In the genomic region with DNA sequence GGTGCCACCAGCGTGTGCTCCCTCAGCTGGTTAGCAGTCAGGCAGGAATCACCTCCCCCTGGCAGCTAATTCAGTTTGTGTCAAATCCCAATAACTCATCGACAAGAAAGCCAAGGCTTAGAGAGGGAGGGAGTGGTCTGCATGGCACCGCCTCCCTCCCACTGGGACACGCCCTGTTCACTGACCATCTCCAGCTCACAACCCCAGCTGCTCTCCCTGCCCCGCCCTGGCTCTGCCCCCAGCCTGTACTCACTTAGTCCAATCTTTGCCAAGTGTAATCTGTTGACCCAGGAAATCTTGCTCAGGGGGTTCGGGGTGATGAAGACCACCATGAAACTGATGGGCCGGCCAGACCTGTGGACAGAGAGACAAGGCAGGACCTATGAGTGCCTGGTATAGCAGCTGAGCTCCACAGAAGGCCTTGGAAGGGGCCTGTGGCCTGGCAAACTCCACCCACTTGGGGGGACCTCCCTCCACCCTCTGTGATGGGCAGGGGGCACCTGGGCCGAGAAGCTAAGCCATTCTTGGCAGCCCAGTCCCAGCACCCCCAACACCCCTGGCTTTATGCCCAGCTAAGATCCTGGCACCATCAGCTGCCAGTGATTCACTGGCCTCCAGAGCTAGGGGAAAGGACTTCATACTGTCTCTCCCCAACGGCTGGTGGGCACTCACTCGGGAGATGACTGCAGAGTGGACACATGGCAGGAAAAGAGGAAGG, we compare ENCODE assay signal across 10 mouse cellular contexts.
DNase-seq lines count a peak whose midpoint lies in the region; ATAC-seq lines count a peak whose summit lies in the region.
"Had no signal": no experiment of that assay in that cellular context is flagged by ENCODE, and none has a peak within 500 bp of the region (broad histone marks: within the 10 kb centered on the region; RNA-seq: fewer than 3 reads in every experiment).

No protein-coding gene starts in this region.

- DNase-seq in cerebellum, adult 11-12 months, result peak; percentile 43
- DNase-seq in cerebellum, adult 9-11 months, result no peak
- peak; percentile 57 for DNase-seq in 3134 (ENCODE audit: extremely low read depth, insufficient read length, low spot score)
- no peak for DNase-seq in testis, postnatal 10 days (ENCODE audit: low spot score)
- no peak for DNase-seq in kidney, postnatal 25 days
- DNase-seq: kidney, adult 2 months had no signal

- H3K4me2 ChIP-seq in kidney, embryonic 15.5 days, result no peak overlapping the region
- no peak overlapping the region for H3K4me2 ChIP-seq in kidney, embryonic 16.5 days (replicated peaks; ENCODE audit: low read depth, low read length)
- H3K4me2 ChIP-seq in intestine, embryonic 15.5 days (replicated peaks), result no peak overlapping the region
- H3K4me2 ChIP-seq: limb, embryonic 12.5 days had no signal

- WGBS in kidney, embryonic 15.5 days, result 83% methylated on average over 10 of the region's 10 CpGs
- WGBS in kidney, embryonic 16.5 days, result 79% methylated on average over 10 of the region's 10 CpGs
- WGBS in intestine, embryonic 15.5 days, result 80% methylated on average over 10 of the region's 10 CpGs

- no peaks in the 10 kb centered on the region for H3K27me3 ChIP-seq in kidney, embryonic 15.5 days
- no peaks in the 10 kb centered on the region for H3K27me3 ChIP-seq in kidney, embryonic 16.5 days (ENCODE audit: insufficient read depth, low read length)
- no peaks in the 10 kb centered on the region for H3K27me3 ChIP-seq in intestine, embryonic 15.5 days (replicated peaks)
- H3K27me3 ChIP-seq: limb, embryonic 12.5 days had no signal

- peaks cover 7% of the 10 kb centered on the region; the same call in 1 of the 2 replicates for H3K9me3 ChIP-seq in kidney, embryonic 15.5 days (replicated peaks)
- H3K9me3 ChIP-seq in kidney, embryonic 16.5 days (ENCODE audit: low read length), result peaks cover 10% of the 10 kb centered on the region; the same call in 1 of the 2 replicates
- H3K9me3 ChIP-seq in intestine, embryonic 15.5 days, result no peaks in the 10 kb centered on the region

- no peak overlapping the region for H3K27ac ChIP-seq in kidney, embryonic 15.5 days
- no peak overlapping the region for H3K27ac ChIP-seq in kidney, embryonic 16.5 days (ENCODE audit: low read length)
- H3K27ac ChIP-seq in intestine, embryonic 15.5 days, result no peak overlapping the region
- H3K27ac ChIP-seq: limb, embryonic 12.5 days had no signal

- no peak overlapping the region for H3K9ac ChIP-seq in kidney, embryonic 15.5 days
- no peak overlapping the region for H3K9ac ChIP-seq in kidney, embryonic 16.5 days (replicated peaks; ENCODE audit: low read length)
- no peak overlapping the region for H3K9ac ChIP-seq in intestine, embryonic 15.5 days
- H3K9ac ChIP-seq: limb, embryonic 12.5 days had no signal

- H3K4me3 ChIP-seq in kidney, embryonic 15.5 days (replicated peaks), result no peak overlapping the region
- H3K4me3 ChIP-seq in kidney, embryonic 16.5 days (ENCODE audit: low read length), result no peak overlapping the region
- no peak overlapping the region for H3K4me3 ChIP-seq in intestine, embryonic 15.5 days (replicated peaks)
- H3K4me3 ChIP-seq: limb, embryonic 12.5 days had no signal

- ATAC-seq in kidney, embryonic 15.5 days (replicated peaks; ENCODE audit: low FRiP score), result 0 out of 2 replicates have a peak, but pooled peaks have one; percentile 30
- no peak for ATAC-seq in kidney, embryonic 16.5 days (ENCODE audit: low FRiP score, low TSS enrichment)
- peak; percentile 63 for ATAC-seq in intestine, embryonic 15.5 days

- H3K4me1 ChIP-seq in kidney, embryonic 15.5 days, result no peaks in the 10 kb centered on the region
- H3K4me1 ChIP-seq in kidney, embryonic 16.5 days (ENCODE audit: insufficient read depth, low read length), result no peaks in the 10 kb centered on the region
- H3K4me1 ChIP-seq in intestine, embryonic 15.5 days (replicated peaks), result no peaks in the 10 kb centered on the region
- H3K4me1 ChIP-seq: limb, embryonic 12.5 days had no signal

- peaks cover 86% of the 10 kb centered on the region for H3K36me3 ChIP-seq in kidney, embryonic 15.5 days
- H3K36me3 ChIP-seq in kidney, embryonic 16.5 days (ENCODE audit: insufficient read depth, low read length), result peaks cover 60% of the 10 kb centered on the region
- H3K36me3 ChIP-seq in intestine, embryonic 15.5 days, result peaks cover 33% of the 10 kb centered on the region

Comparison
In these comparisons a context has a peak if more than half of its experiments do, and no peak if none do; other contexts are left out.
1. DNase-seq: peak in cerebellum, adult 11-12 months (single experiment) and 3134 (single experiment); none in cerebellum, adult 9-11 months (single experiment), testis, postnatal 10 days (single experiment) and kidney, postnatal 25 days (0 of 2).